Mouse (Mus musculus) liver, adult (tissue): ENCODE results near the gene Lhpp.

Source experiments
- GATA4 ChIP-seq: IDR thresholded peaks from 2 replicates; pipeline ENCODE4 v1.6.1; 2014; ENCODE audit warnings: mild to moderate bottlenecking, low read length; ENCODE audit not compliant: insufficient replicate concordance

The Lhpp gene

DNA sequence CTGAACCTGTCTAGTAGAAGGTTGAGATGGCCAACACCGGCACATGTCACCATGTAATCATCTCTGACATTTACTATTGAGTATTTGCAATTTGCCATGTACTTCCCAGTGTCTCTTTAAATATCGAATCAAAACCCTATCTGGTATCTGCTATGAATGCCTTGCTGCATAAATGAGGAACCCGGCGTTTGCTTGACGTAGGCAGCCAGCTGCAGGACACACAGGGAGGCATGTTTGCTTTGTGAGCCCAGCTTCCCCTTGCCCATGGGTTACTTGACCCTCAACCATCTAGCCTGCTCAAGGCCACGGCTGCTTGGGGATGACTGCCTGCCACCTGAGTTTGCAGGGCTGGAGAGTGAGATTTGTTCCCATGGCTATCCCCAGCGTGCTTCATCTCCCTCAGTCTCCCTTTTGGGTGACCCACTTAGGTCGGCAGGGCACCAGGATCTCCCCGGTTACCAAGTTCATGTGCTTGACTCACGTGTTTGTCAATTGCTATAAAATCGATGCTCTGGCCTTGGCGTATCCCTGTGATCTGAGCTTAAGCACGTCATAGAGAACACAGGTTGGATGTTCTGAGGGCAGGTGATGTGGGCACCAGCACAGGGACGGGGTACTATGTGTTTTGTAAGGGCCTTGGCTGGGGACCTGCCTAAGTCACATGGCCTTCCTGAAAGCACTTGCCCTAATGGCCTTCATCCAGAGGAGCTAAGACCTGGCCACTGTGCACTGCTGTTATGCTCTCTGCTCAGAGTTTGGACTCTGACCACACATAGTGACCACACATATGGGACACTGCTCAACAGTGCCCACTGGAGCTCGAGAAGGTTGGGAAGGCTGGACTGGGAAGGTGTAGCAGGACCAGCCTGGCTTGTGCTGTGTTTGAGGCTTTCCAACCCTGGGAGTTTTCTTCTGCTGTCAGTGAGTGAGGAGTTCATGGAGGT, 9.8 kb downstream of the Lhpp start:
- TF ChIP-seq GATA4: no peak

DNA sequence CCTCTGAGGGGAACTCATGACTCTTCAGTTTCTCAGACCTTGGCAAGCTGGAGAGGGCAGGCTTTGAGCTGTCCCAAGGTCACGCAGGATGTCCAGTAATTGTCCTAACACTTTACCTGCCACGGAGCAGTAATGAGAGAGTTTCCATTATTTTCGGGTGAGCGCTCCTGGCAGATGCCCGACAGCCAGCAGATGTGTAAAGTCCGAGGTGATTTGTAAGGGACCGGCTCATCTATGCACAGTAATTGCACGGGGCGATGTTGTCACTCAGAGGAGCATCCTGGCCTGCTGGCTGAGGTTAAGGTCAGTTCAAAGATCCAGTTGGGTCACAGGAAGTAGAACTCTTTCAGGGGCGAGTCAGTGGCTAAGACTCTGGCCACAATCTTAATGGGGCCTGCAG, 13.7 kb downstream of the Lhpp start:
- no peak for TF ChIP-seq GATA4

DNA sequence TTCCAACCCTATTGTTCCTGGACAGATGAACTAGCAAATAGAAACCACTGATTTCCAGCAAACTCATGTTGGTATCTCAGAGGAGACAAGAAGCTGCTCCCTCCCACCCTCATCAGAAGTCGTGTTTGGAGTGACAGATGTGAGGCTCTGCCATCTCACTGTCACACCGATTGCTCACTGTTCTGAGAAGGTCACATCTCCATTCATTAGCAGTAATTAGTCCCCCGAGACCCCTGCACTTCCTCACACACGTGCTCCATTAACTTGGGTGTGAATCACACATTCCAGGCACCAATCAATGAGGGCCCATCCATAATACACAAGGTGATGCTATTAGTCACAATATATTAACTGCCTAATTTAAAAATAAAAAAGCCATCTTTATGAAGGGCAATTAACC, 15.7 kb downstream of the Lhpp start:
- no peak for TF ChIP-seq GATA4

DNA sequence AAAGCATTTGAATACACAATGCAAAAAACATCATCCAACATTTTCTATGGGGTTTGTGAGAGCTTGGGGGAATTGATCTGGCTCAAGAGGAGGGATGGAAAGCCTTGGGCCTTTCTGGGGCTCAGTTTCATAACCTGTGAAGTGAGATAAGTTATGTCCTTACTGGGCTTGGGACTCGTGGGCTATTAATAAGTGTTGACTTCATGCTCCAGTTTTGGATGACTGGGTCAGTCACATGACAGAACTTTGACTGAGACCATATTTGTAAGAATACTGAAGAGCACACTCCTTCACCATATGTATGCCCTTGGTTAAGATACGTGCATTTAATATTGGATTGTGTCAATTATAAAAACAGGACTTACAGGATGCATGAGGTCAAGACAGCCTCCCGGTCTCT, 17.0 kb downstream of the Lhpp start:
- no peak for TF ChIP-seq GATA4

DNA sequence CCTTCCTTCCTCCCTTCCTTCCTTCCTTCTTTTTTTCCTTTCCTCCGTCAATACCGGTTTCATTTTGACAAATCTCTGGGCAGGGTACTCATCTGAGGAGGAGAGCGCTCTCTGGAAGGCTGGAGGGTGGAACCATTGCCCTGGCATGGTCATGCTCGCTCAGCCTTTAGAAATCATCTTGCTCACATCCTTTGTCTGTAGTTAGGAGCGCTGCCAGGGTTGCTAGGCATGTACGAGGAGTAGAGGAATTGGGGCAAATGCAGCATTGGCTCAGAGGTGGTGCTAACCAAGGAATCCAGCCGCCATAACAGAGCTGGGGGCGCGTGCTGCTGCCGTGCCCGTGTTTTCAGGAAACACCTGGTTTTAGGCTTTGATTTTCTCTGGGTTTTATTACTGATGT, 20.9 kb downstream of the Lhpp start:
- TF ChIP-seq GATA4: no peak

DNA sequence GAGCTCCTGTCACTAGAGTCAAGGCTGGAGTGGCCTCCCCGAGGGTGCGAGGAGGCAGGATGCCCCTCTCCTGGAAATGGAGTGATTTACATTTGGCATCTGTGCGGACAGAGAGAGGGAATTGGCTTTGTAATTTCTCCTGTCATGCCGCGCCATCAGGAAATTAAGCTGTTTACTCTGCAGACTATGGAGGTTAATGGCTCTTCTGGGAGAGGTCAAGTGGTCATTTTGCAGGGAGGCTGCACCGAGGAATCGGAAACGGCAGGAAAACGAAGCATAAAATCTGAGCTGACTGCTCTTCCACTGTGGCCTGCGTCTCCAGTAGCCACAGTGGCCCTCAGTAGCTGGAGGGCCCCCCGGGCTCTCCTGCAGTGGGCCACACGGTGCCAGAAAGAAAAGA, 26.9 kb downstream of the Lhpp start:
- no peak for TF ChIP-seq GATA4

DNA sequence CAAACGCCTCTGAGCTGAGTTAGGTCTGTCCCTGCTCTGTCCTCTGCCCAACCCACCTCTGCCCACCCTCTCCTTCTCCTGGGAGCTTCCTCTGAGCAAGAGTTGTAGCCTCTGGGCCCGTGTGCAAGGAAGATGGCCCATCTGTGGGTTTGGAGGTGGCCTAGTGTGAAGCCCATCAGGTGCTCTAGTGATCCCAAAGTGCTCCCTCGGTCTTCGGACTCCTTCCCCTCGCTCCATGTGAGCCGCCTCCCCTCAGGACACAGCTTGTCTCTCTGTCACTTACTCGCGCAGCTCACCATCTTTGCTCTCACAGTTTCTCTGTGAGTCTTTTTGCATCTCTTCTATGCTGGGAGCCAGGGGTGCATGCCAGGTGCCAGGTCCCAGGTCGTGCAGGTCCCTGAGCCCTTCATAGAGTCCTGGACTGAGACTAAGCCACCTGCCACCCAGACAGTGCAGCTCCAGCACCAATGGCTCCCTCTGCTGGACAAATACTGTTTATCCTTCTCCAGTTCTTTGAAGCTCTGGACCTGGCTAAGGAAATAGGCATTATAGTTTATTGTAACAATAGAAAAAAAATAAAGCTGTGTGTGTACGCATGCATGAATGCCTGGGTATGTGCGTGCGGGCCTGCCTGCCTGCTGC, 28.1 kb downstream of the Lhpp start:
- no peak for TF ChIP-seq GATA4

DNA sequence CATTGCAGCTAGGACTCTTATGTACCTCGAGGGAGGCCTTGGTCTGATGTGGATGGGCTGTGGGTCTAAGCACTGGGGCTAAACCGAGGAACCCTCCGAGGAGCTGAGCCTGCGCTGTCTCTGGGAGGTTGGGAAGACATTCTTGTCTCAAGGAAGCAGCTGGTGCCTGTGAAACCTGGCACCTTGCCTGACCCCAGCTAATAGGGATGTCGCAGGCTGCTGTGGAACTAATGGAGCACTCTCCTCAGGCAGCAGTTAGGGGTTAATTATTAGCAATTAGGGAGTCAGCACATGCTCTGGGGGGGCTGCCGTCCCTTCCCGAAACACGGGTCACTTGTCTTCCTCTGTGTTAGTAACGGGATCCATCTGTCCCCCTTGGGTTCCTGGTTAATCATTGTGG, 30.5 kb downstream of the Lhpp start:
- TF ChIP-seq GATA4: no peak

DNA sequence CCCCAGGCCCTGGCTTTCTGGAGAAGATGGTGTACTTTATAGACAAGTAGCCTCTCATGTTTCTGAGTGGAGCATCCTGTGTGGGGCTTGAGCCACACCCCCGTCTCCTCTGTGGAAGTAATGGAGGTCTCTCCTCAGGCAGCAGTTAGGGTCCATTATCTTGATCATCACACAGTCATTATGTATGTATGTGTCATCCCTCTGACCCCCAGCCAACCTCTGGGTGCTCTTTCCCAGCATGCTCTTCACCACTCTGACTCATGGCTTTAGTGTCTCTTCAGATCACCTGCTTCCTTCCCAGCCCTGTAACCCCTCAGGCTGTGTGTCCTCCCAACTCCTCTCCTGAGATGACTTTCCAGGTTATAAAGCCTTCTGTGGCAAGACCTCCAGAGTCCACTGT, 31.2 kb downstream of the Lhpp start:
- no peak for TF ChIP-seq GATA4

DNA sequence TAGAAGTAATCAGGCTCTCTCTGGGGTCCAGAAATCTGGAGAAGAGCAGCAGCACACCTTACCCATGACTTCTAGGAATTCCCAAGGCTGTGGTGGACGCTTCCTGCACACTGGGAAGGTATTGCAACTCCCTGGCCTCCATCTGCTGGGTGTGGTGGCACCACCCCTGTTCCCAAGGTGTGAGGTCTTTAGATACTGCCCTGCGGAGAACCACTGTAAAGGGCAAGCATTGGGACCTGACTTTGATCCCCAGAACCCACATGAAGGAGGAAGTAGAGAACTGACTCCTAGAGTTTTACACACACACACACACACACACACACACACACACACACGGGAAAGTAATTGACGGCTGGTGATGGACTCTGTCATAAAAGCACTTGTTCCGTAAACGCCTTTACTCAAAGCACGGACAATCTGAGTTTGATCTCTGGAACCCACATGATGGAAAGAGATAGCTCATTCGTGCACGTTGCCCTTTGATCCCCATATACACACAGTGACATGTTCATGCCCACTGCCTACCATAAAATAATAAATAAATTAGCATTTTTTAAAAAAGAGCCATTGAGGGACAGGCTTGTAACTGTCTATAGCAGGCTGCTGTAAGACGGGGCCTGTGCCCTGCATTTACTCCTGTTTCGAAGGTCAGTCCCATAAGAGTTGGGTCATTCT, 34.3 kb downstream of the Lhpp start:
- no peak for TF ChIP-seq GATA4

DNA sequence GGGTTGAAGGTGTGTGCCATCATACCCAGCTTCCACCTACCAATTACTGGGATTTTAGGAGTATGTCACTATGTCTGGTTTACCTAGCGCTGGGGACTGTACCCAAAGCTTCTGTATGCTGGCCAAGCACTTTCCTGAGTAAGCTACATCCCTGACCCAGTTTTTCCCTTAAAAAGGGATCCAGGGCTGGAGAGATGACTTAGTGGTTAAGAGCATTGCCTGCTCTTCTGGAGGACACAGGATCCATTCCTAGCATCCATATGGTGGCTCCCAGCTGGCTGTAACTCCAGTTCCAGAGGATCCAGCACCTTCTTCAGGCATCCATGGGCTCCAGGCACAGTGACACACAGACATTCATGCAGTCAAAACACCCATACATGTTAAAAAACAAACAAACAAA, 36.1 kb downstream of the Lhpp start:
- no peak for TF ChIP-seq GATA4

DNA sequence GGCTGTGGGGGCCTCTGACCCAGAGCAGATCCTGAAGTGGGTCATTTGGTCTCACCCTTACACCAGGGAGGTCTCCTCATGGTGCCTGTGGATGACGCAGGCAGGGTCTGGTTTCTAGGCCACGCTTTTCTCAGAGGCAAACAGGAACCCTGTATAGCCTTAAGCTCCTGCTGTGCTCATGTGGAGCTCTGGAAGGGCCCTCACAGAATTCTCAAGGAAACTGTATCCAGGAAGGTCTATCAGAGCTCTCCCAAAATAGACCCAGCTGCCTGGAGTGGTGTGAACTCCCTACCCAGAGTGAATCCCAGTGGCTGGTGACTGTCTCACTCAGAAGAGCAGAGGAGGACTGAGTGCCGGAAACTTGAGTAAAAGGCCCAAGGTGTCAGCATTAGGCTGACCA, 44.0 kb downstream of the Lhpp start:
- no peak for TF ChIP-seq GATA4

DNA sequence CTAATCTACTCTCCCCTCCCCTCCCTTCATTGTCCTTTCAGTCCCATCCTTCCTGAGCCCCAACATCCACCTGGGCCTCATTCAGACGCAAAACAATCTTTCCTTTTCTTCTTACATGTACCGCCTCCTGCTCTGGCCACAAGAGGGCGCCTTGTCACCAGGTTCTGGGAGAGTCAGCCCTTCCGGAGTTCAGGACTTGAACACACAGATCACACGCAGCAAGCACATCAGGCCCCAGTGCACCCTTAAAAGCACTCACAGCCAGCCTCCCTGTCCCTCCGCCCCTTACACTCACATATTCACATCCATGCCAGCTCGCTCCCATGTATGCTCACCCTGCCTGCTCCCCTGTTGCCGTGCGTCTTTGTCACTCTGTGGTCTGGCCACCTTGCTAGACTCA, 45.6 kb downstream of the Lhpp start:
- TF ChIP-seq GATA4: no peak

DNA sequence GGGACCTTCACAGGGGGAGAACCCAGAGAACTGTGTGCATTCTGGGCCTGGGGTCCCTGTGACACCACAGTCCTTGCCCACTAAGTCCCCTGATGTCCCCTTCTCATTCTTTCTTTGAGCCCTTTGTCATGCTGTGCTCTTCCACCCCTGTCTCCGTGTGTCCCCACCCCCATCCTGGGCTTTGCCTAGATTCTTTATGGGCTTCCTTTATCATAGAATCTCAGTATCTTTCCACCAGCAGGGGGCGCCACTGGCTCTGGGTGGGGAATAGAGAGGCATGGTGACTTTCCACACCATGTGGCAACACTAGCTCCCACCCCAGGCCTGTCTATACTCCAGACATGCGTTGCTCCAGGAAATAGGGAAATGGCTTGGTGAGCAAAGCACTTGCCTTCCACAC, 46.1 kb downstream of the Lhpp start:
- TF ChIP-seq GATA4: peak; percentile 50; the same call in 1 of the 2 replicates

DNA sequence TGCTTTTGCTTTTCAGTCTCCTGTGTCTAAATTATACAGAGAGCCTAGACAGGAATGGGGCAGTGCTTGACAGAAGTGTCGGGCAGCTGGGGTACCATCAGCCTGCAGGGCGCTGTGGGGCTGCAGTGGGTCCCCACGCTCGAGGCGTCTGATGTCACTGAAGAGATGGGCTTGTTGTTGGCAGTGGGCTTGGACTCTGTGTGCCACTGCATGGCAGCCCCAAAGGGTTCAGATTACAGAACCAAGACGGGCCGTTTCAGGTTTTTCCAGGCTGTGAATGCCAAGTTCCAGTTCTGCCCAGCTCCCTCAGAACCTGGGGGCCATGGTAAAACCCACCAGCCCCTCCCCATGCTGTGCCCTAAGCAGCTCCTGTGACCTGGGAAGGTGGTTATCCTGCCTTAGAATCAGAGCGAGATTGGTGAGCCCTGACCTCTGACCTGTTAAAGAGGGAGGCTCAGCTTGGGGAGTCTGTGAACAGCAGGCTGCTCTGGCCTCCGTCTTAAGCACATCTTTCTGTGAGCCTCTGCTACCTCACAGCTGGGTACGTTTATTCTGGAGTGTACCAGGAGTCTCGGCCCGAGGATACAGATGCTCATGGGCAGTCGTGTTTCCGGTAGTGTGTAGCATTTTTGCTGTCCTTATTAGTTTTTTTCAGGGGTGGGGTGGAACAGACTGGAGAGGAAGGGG, 47.1 kb downstream of the Lhpp start:
- no peak for TF ChIP-seq GATA4
